Mouse (Mus musculus) midbrain, postnatal 0 days (tissue): ENCODE data around the gene Gm21028. TPM values are rescaled to one million over a fixed set of nuclear protein-coding genes. Genes with fewer than 3 reads are reported as not detected.
"Not testable (repeated sequence)": the region's sequence is repeated elsewhere in the genome, so short reads cannot be mapped to it uniquely, and the experiment has no call there.

Experiments used
- ATAC-seq: fragments of 200-750 bp; cut with Nextera tagmentation; 2 replicates; pipeline ENCODE4 v1.8.0; 2017; ENCODE audit warnings: moderate number of reproducible peaks, mild to moderate bottlenecking, moderate TSS enrichment, moderate library complexity; ENCODE audit not compliant: low FRiP score
- DNase-seq: peaks from one replicate; pipeline ENCODE4 v3.0.0-alpha.2; 2015; ENCODE audit warnings: low spot score
- H3K27ac ChIP-seq: fragments of 300-500 bp; sonication (generic); 2 replicates; pipeline ENCODE4 v1.5.1; 2014; ENCODE audit warnings: low read depth, mild to moderate bottlenecking, low read length, mixed read lengths
- H3K27me3 ChIP-seq: fragments of 300-500 bp; sonication (generic); 2 replicates; pipeline ENCODE4 v1.6.1; 2014; ENCODE audit warnings: low read length, control low read depth, mixed read lengths; ENCODE audit not compliant: insufficient read depth
- H3K36me3 ChIP-seq: fragments of 300-500 bp; sonication (generic); 2 replicates; pipeline ENCODE4 v1.6.1; 2014; ENCODE audit warnings: low read length, control low read depth, mixed read lengths; ENCODE audit not compliant: insufficient read depth
- H3K4me1 ChIP-seq: fragments of 300-500 bp; sonication (generic); 2 replicates; pipeline ENCODE4 v1.6.1; 2014; ENCODE audit warnings: mild to moderate bottlenecking, control low read depth, antibody characterized with exemption, low read length, mixed read lengths; ENCODE audit not compliant: insufficient read depth
- H3K4me2 ChIP-seq: fragments of 300-500 bp; sonication (generic); 2 replicates; pipeline ENCODE4 v1.6.1; 2014; ENCODE audit warnings: low read depth, mild to moderate bottlenecking, low read length, mixed read lengths; ENCODE audit not compliant: poor library complexity, severe bottlenecking
- H3K4me3 ChIP-seq: fragments of 300-500 bp; sonication (generic); 2 replicates; pipeline ENCODE4 v1.5.1; 2014; ENCODE audit warnings: low read depth, mild to moderate bottlenecking, low read length, moderate library complexity
- H3K9ac ChIP-seq: fragments of 300-500 bp; sonication (generic); replicated peaks from 2 replicates; pipeline ENCODE4 v1.6.1; 2014; ENCODE audit warnings: mild to moderate bottlenecking, low read length, moderate library complexity, mixed read lengths; ENCODE audit not compliant: poor library complexity, severe bottlenecking
- H3K9me3 ChIP-seq: fragments of 300-500 bp; sonication (generic); 2 replicates; pipeline ENCODE4 v1.6.1; 2016; ENCODE audit warnings: low read length, control low read depth
- CTCF ChIP-seq: IDR thresholded peaks from 2 replicates; pipeline ENCODE4 v1.5.1; 2016; ENCODE audit warnings: antibody characterized with exemption, mild to moderate bottlenecking
- WGBS: fragments of 180-500 bp; shearing (Covaris S2); extraction: QIAGEN DNeasy Blood & Tissue Kit; methylation state at CpG from one replicate; pipeline ENCODE4 v1.1.7; 2014; 5-methylcytosine and 5-hydroxymethylcytosine counted together
- microRNA-seq: library from miRNA; unstranded; fragments of <30 nt; microRNA quantifications from one replicate; pipeline ENCODE4, GENCODE M21; 2016; ENCODE audit warnings: borderline number of aligned reads
- polyA plus RNA-seq: library from polyadenylated mRNA; unstranded; fragments of >200 nt; fragmentation: Nextera tagmentation; extraction: Ambion mirVana; gene quantifications from 2 replicates; pipeline ENCODE4 v1.2.1, GENCODE M21; 2015
- total RNA-seq: library from RNA; depleted of rRNA; stranded (reverse); fragments of >200 nt; gene quantifications from 2 replicates; pipeline ENCODE4 v1.2.3, GENCODE M21; 2014; rRNA removed

Gene Gm21028
- total RNA-seq (not detected in 2 replicates), polyA plus RNA-seq (not detected in 2 replicates)

DNA sequence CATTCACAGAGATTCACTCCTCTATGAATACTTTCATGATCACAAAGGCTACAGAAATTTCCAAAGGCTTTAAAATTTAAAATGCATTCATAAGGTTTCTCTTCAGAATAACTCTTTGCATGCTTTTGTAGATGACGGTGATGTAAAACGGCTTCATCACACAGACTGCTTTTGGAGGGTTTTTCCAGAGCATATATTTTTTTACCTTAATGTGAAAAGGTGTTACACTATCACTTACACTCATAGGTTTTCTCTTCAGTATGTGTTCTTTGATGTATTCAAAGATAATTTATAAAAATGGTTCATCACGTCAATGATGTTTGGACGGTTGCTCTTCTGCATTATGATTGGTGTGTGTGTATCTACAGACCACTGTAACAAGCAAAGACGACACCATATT lies at the start of gene Gm21028:
Gene Gm21028 (minus strand): TSS at position 101 of the 400 bp plus-strand sequence.
- H3K4me1 ChIP-seq = no peaks in the 10 kb centered on the region
- WGBS = 96% methylated on average over 5 of the region's 5 CpGs
- H3K36me3 ChIP-seq = no peaks in the 10 kb centered on the region
- no peak for TF ChIP-seq CTCF
- no peak within 1 kb of the TSS for H3K4me2 ChIP-seq
- H3K9me3 ChIP-seq = peaks cover 49% of the 10 kb centered on the region
- no peak within 1 kb of the TSS for H3K9ac ChIP-seq
- ATAC-seq (no peak), DNase-seq (no peak)
- H3K27ac ChIP-seq = no peak within 1 kb of the TSS
- H3K27me3 ChIP-seq = no peaks in the 10 kb centered on the region
- no peak within 1 kb of the TSS for H3K4me3 ChIP-seq

DNA sequence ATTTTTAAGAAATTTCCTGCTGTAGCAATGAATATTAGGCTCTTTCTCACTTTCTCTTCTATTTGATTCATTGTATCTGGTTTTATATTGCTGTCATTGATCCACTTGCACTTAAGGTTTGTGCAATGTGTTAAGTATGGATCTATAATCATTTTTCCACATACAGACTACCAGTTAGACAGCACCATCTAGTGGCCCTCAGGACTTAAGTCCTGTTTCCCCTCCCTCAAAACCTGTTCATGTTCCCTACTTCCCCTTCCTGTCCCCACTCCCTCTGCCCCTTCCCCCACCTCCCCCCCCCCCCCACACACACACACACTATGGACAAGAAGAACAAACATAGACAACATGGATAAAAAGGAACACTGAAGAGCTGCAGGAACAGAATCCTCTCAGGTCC lies 17.3 kb upstream of the Gm21028 start:
- not testable (repeated sequence) for H3K4me2 ChIP-seq, ATAC-seq, H3K27me3 ChIP-seq, DNase-seq, H3K27ac ChIP-seq, H3K4me3 ChIP-seq, H3K4me1 ChIP-seq, H3K9ac ChIP-seq, H3K36me3 ChIP-seq
- H3K9me3 ChIP-seq = peaks cover 36% of the 10 kb centered on the region; the same call in 1 of the 2 replicates

DNA sequence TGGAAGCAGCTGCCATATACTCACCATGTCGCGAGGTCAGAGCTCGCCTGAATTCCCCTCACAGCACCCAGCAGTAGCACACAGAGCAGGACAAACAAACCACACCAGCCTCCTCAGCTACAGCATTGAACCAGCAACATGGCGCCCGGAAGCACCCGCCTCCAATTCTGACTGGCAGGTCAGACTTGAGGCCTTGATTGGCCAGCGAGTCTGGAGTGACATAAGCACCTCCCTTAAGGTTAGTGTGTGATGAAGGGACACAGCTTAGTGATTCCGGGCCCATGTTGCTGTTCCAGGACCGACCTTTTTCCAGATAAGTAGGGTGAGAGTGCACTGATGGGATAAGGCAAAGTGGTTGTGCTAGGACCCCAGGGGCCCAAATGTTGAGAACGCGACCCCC lies 14.0 kb upstream of the Gm21028 start, which contains the start of gene Zfp977:
Gene Zfp977 (minus strand): TSS at position 135 of the 400 bp plus-strand sequence.
- H3K4me2 ChIP-seq, H3K27me3 ChIP-seq, H3K4me3 ChIP-seq, H3K36me3 ChIP-seq, H3K4me1 ChIP-seq, H3K9ac ChIP-seq, ATAC-seq, DNase-seq, H3K27ac ChIP-seq: not testable (repeated sequence)
- H3K9me3 ChIP-seq = peaks cover 24% of the 10 kb centered on the region; the same call in 1 of the 2 replicates
- 92% methylated on average over 11 of the region's 11 CpGs for WGBS

DNA sequence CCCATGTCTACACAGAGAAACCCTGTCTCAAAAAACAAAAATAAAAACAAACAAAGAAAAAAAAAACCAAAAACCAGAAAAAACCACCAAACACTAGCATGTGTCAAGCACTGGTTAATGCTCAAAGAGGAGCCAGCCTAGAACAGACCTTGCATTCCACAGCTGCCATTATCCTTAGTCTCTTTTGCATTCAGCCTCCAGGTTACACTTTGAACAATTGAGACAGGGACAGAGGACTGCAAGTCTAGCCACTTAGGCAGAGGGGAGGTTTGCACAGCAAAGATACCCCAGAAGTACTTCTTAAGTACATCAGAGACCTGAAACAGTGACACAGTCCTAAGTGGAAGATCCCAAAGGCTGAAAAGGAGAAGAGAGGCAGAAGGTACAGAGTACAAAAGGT lies 12.9 kb upstream of the Gm21028 start:
- not testable (repeated sequence) for H3K4me1 ChIP-seq, ATAC-seq, H3K27ac ChIP-seq, H3K36me3 ChIP-seq, H3K9ac ChIP-seq, H3K27me3 ChIP-seq, DNase-seq, H3K4me2 ChIP-seq, H3K4me3 ChIP-seq
- H3K9me3 ChIP-seq = peaks cover 35% of the 10 kb centered on the region

DNA sequence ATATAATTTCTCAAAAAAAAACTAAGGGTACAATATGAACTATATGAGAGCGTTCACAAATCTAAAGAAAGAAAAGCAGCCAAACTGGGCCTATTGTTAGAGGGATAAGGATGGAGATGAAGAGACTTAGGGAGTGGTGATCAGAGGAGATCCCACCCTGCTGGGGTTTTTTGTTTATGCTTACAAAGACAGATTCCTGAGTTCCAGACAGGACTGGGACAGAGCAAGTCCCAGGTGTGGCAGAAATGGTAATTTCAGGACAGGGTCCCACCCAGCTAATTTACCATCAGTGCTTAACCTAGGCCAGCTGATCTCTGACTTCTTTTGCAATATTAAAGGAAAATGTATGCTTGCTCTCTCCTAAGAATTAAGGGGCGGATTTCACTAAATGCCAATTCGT lies 26.6 kb downstream of the Gm21028 start:
- DNase-seq (no peak), ATAC-seq (no peak)
- TF ChIP-seq CTCF = no peak
- Histone ChIP-seq H3K27me3 (no peaks in the 10 kb centered on the region), H3K36me3 (no peaks in the 10 kb centered on the region), H3K4me1 (no peaks in the 10 kb centered on the region), H3K4me3 (no peak overlapping the region), H3K4me2 (no peak overlapping the region), H3K9me3 (0 out of 2 replicates have a peak, but pooled peaks cover 5% of the 10 kb centered on the region), H3K9ac (no peak overlapping the region), H3K27ac (no peak overlapping the region)
- 75% methylated on average over 3 of the region's 3 CpGs for WGBS

Small RNA genes lying within 50 kb of the gene (microRNA-seq; reads per million reads assigned to microRNA genes)
- gene Gm24938 = not detected

Other genes starting within 250 kb of the Gm21028 start
- gene 4933421I07Rik, start 130.5 kb downstream of the Gm21028 start, total RNA-seq = not detected in 2 replicates
- gene 4933421I07Rik, start 130.5 kb downstream of the Gm21028 start, polyA plus RNA-seq = not detected in 2 replicates
- 18.7 and 21.0 TPM in 2 replicates for gene Zfp141, start 72.8 kb downstream of the Gm21028 start, total RNA-seq
- 8.4 TPM in 2 replicates for gene Zfp141, start 72.8 kb downstream of the Gm21028 start, polyA plus RNA-seq
- 0.76 and 2.0 TPM in 2 replicates for gene Zfp977, start 14.0 kb upstream of the Gm21028 start, total RNA-seq
- gene Zfp977, start 14.0 kb upstream of the Gm21028 start, polyA plus RNA-seq = 1.5 TPM in 2 replicates
- 1.9 and 2.7 TPM in 2 replicates for gene Zfp976, start 64.0 kb upstream of the Gm21028 start, total RNA-seq
- gene Zfp976, start 64.0 kb upstream of the Gm21028 start, polyA plus RNA-seq = 1.8 and 2.5 TPM in 2 replicates
- 4.3 and 6.3 TPM in 2 replicates for gene Zfp975, start 114.2 kb upstream of the Gm21028 start, total RNA-seq
- gene Zfp975, start 114.2 kb upstream of the Gm21028 start, polyA plus RNA-seq = 6.8 and 7.5 TPM in 2 replicates
- gene Gm17067, start 148.4 kb upstream of the Gm21028 start, total RNA-seq = not detected in 2 replicates
- gene Gm17067, start 148.4 kb upstream of the Gm21028 start, polyA plus RNA-seq = not detected in 2 replicates
- not detected in 2 replicates for gene Vmn2r62, start 214.9 kb upstream of the Gm21028 start, total RNA-seq
- gene Vmn2r62, start 214.9 kb upstream of the Gm21028 start, polyA plus RNA-seq = not detected in 2 replicates